Mouse (Mus musculus) left cerebral cortex, adult 11 months (tissue): ENCODE results near the gene Olfr389.

Source experiments
- DNase-seq: peaks from one replicate; pipeline ENCODE4 v3.0.0; 2022; ENCODE audit warnings: low spot score

Olfr389 gene

GRCm38 (mm10) chr11:73780613-73781012, at the start of gene Olfr389:
TSS of gene Olfr389 (minus strand) at chr11:73780713.
- DNase-seq, result no peak

- DNase-seq, result no peak
Measured at GRCm38 (mm10) chr11:73816949-73817348, 36.4 kb upstream of the Olfr389 start, which contains the start of gene Olfr392. TSS of gene Olfr392 (minus strand) at chr11:73817049.

GRCm38 (mm10) chr11:73802952-73803351, 22.4 kb upstream of the Olfr389 start, which contains the start of gene Olfr391-ps:
TSS of gene Olfr391-ps (minus strand) at chr11:73803052.
- DNase-seq, result no peak

- DNase-seq, result no peak
Measured at GRCm38 (mm10) chr11:73782664-73783063, 2.2 kb upstream of the Olfr389 start, which contains the start of gene Olfr390. TSS of gene Olfr390 (plus strand) at chr11:73782964.

GRCm38 (mm10) chr11:73759115-73759514, 21.4 kb downstream of the Olfr389 start:
- DNase-seq, result no peak
